Mouse (Mus musculus) hindbrain, embryonic 13.5 days (tissue): ENCODE data around the gene Rpl5. TPM values are rescaled to one million over a fixed set of nuclear protein-coding genes. Genes with fewer than 3 reads are reported as not detected.

Experiments
- ATAC-seq: fragments of 200-750 bp; cut with Nextera tagmentation; 2 replicates; pipeline ENCODE4 v1.8.0; 2017; ENCODE audit warnings: moderate TSS enrichment; ENCODE audit not compliant: low FRiP score
- H3K27ac ChIP-seq: fragments of 300-500 bp; sonication (generic); 2 replicates; pipeline ENCODE4 v1.5.1; 2015; ENCODE audit warnings: inconsistent platforms, mild to moderate bottlenecking, moderate library complexity
- H3K27me3 ChIP-seq: fragments of 300-500 bp; sonication (generic); 2 replicates; pipeline ENCODE4 v1.6.1; 2015; ENCODE audit warnings: mild to moderate bottlenecking, inconsistent platforms
- H3K36me3 ChIP-seq: fragments of 300-500 bp; sonication (generic); 2 replicates; pipeline ENCODE4 v1.6.1; 2015; ENCODE audit warnings: mild to moderate bottlenecking, inconsistent platforms
- H3K4me1 ChIP-seq: fragments of 300-500 bp; sonication (generic); replicated peaks from 2 replicates; pipeline ENCODE4 v1.6.1; 2015; ENCODE audit warnings: inconsistent platforms
- H3K4me2 ChIP-seq: fragments of 300-500 bp; sonication (generic); 2 replicates; pipeline ENCODE4 v1.6.1; 2015; ENCODE audit warnings: inconsistent platforms, mild to moderate bottlenecking, moderate library complexity
- H3K4me3 ChIP-seq: fragments of 300-500 bp; sonication (generic); 2 replicates; pipeline ENCODE4 v1.5.1; 2015; ENCODE audit warnings: mild to moderate bottlenecking, inconsistent platforms
- H3K9ac ChIP-seq: fragments of 300-500 bp; sonication (generic); 2 replicates; pipeline ENCODE4 v1.6.1; 2015; ENCODE audit warnings: mild to moderate bottlenecking, inconsistent platforms
- H3K9me3 ChIP-seq: fragments of 300-500 bp; sonication (generic); 2 replicates; pipeline ENCODE4 v1.6.1; 2016; ENCODE audit warnings: inconsistent platforms
- WGBS: fragments of 180-500 bp; shearing (Covaris S2); methylation state at CpG from one replicate; pipeline ENCODE4 v1.1.7; 2015; 5-methylcytosine and 5-hydroxymethylcytosine counted together
- polyA plus RNA-seq: library from polyadenylated mRNA; unstranded; fragments of >200 nt; fragmentation: Nextera tagmentation; extraction: Ambion mirVana; gene quantifications from 2 replicates; pipeline ENCODE4 v1.2.1, GENCODE M21; 2015

The Rpl5 gene
- 62.5 and 68.2 TPM in 2 replicates for polyA plus RNA-seq

DNA sequence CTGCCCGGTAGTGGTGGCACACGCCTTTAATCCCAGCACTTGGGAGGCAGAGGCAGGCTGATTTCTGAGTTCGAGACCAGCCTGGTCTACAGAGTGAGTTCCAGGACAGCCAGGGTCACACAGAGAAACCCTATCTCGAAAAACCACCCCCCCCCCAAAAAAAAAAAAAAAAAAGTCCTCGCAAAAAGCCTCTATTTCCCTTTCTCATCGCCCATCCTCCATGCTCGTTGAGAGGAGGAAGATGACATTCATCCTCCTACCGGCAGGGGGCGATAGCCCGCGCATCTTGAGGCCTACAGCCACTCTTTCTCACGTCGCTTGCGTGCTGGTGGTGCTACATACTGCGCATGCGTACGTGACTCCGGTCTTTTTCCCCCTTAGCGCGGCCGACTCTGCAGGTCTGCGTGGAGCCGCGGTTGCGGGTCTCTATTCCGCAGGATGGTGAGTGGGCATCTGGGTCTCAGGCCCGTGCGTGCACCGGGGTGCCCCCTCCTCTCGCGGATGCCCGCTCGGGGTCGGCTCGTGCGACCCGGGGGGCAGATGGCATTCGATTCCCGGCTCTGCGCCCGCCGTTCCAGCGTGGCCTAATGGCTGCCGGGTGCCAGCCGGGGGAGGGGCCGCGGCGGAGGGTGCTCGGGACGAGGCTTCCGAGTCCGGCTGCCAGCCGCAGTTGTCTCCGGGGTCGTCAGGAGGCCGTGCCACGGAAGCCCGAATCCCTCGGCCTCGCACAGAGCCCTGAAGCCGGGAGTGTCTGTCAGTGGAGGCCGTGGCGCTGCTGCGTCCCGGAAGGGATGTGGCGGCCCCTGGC is at the start of gene Rpl5:
Gene Rpl5 (plus strand): TSS at position 297 of the 808 bp plus-strand sequence.
- H3K36me3 ChIP-seq, result peaks cover 27% of the 10 kb centered on the region
- peak; percentile 97 for ATAC-seq
- 4% methylated on average over 66 of the region's 66 CpGs for WGBS
- peak within 1 kb of the TSS; percentile 91 for H3K27ac ChIP-seq
- H3K9ac ChIP-seq, result peak within 1 kb of the TSS; percentile 98
- peaks cover 17% of the 10 kb centered on the region for H3K4me1 ChIP-seq
- peak within 1 kb of the TSS; percentile 88 for H3K4me2 ChIP-seq
- no peaks in the 10 kb centered on the region for H3K27me3 ChIP-seq
- no peaks in the 10 kb centered on the region for H3K9me3 ChIP-seq
- H3K4me3 ChIP-seq, result peak within 1 kb of the TSS; percentile 97

DNA sequence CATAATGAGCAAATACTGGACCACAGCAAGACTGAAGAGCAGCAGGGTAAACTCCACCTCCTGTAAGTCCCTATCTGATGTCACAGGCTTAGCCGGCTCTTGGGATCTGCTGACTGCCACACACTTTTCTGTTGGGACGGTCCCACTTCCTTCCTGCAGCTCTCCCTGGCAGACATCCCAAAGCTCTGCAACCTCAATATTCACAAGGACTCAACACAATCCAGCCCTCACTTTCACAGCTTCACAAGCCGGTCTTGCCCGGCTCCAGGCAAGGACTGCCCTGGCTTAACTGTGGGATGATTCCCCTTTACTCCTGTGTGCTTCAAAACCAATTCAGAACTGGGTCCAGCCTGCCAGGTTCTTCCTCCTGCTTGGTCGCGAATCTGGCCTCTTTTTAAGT is 46.5 kb upstream of the Rpl5 start:
- Histone ChIP-seq H3K4me3 (no peak overlapping the region), H3K9me3 (peaks cover 5% of the 10 kb centered on the region; the same call in 1 of the 2 replicates), H3K36me3 (no peaks in the 10 kb centered on the region; the same call in 1 of the 2 replicates), H3K4me1 (0 out of 2 replicates have a peak, but pooled peaks cover 6% of the 10 kb centered on the region), H3K27me3 (no peaks in the 10 kb centered on the region), H3K9ac (no peak overlapping the region; the same call in 1 of the 2 replicates), H3K27ac (no peak overlapping the region), H3K4me2 (no peak overlapping the region)
- WGBS, result 43% methylated on average over 6 of the region's 6 CpGs
- no peak for ATAC-seq

- peaks cover 5% of the 10 kb centered on the region; the same call in 1 of the 2 replicates for H3K9me3 ChIP-seq
- 85% methylated on average over 3 of the region's 3 CpGs for WGBS
- no peak overlapping the region for H3K4me3 ChIP-seq
- no peaks in the 10 kb centered on the region for H3K27me3 ChIP-seq
- no peak for ATAC-seq
- H3K9ac ChIP-seq, result no peak overlapping the region
- H3K4me1 ChIP-seq, result 0 out of 2 replicates have a peak, but pooled peaks cover 6% of the 10 kb centered on the region
- no peak overlapping the region for H3K4me2 ChIP-seq
- no peaks in the 10 kb centered on the region; the same call in 1 of the 2 replicates for H3K36me3 ChIP-seq
- H3K27ac ChIP-seq, result no peak overlapping the region
Measured at GRCm38 (mm10) chr5:107854556-107854955, 45.7 kb upstream of the Rpl5 start.

DNA sequence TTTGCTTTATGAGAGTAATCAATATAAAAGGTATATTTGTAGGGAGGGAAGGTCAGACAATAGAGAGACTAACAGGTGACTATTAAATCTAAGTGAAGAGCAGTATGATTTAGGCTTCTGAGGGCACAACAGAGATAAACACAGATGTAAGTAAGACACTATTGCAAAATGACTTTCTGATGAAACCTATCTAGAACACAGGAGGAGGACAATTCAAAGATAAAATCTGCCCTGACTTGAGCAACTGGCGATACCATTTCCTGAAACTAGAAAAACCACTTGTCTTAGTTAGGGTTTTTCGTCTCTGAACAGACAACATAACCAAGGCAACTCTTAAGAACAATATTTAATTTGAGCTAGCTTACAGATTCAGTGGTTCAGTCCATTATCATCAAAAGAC is 44.8 kb upstream of the Rpl5 start:
- no peak for ATAC-seq
- 0 out of 2 replicates have a peak, but pooled peaks cover 6% of the 10 kb centered on the region for H3K4me1 ChIP-seq
- H3K9ac ChIP-seq, result no peak overlapping the region
- no peak overlapping the region for H3K4me2 ChIP-seq
- no peaks in the 10 kb centered on the region for H3K27me3 ChIP-seq
- no peaks in the 10 kb centered on the region for H3K9me3 ChIP-seq
- WGBS, result 89% methylated on average over 2 of the region's 2 CpGs
- H3K27ac ChIP-seq, result no peak overlapping the region
- H3K36me3 ChIP-seq, result no peaks in the 10 kb centered on the region
- no peak overlapping the region for H3K4me3 ChIP-seq

DNA sequence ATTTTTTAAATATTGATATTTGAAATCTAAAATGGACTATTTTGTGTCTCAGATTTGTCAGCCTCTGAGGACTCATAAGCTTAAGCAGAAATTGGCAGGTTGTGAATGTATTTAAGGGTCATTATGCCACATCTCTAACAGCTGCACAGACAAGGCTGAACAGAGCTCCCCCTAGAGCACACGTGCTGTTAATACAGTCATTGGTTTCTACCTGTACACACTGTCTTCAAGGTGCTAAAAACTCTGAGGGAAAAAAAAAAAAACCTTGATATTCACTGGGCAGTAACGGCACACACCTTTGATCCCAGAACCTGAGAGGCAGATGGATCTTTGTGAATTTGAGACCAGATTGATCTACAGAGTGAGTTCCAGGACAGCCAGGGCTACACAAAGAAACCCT is 41.3 kb upstream of the Rpl5 start:
- Histone ChIP-seq H3K27me3 (no peaks in the 10 kb centered on the region), H3K4me1 (0 out of 2 replicates have a peak, but pooled peaks cover 2% of the 10 kb centered on the region), H3K9ac (no peak overlapping the region), H3K27ac (no peak overlapping the region), H3K4me3 (no peak overlapping the region), H3K9me3 (no peaks in the 10 kb centered on the region), H3K36me3 (no peaks in the 10 kb centered on the region), H3K4me2 (no peak overlapping the region)
- WGBS, result 45% methylated on average over 2 of the region's 2 CpGs
- no peak for ATAC-seq

- WGBS, result 94% methylated on average over 3 of the region's 3 CpGs
- ATAC-seq, result no peak
- no peak overlapping the region for H3K4me2 ChIP-seq
Measured at GRCm38 (mm10) chr5:107863971-107864370, 36.3 kb upstream of the Rpl5 start.

DNA sequence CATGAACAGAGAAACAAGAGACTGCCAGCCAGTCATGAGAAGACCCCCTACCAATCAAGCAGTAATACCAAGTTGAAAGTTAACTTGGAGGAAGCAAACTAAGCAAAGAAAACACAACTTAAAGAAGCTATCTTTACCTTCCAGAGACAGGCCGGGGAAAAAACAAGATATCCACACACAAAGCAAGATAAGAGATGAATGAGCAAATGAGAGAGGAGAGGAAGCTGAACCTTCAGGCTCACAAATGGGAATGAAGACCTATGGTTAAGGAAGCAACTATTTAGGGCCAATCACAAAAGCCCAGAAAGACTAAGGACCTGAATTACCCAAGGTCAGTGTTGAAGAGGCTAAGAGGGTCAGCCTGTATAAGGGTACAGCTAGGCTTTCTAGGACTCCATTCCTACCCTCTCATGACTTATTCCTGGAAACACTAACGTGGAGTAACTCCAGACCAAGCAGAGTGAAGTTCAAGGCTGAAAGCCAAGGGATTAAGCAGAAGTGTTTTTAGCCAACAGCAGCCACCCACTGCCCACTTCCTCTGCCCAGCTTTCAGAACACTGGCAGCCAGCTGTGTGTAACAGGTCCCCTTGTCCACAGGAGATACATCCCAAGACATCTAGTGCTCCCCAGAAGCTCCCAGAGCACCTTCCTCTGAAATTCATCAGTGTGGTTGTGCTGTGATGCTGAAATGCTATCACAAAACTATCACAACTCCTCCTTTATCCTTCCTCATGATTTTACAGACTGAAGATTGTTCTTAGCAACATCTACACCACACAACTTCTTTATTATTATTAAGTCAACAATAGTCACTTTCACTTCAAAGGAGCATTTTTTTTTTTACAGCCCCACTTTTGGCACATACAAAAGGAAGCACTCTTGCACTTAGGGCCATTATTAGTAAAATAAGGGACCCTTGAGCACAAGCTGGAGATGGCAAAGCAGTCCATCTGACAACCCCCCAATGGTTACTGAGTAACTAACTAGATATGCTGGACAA is 33.9 kb upstream of the Rpl5 start:
- no peak overlapping the region for H3K27ac ChIP-seq
- no peaks in the 10 kb centered on the region for H3K36me3 ChIP-seq
- ATAC-seq, result no peak
- H3K9ac ChIP-seq, result no peak overlapping the region
- H3K4me2 ChIP-seq, result no peak overlapping the region
- WGBS, result 72% methylated on average over 2 of the region's 2 CpGs
- H3K9me3 ChIP-seq, result no peaks in the 10 kb centered on the region
- no peak overlapping the region for H3K4me3 ChIP-seq
- H3K4me1 ChIP-seq, result peaks cover 11% of the 10 kb centered on the region
- H3K27me3 ChIP-seq, result no peaks in the 10 kb centered on the region

More at GRCm38 (mm10) chr5:107863971-107864370, 36.3 kb upstream of the Rpl5 start:
- Histone ChIP-seq H3K27me3 (no peaks in the 10 kb centered on the region), H3K27ac (no peak overlapping the region), H3K4me3 (no peak overlapping the region), H3K9me3 (no peaks in the 10 kb centered on the region), H3K36me3 (no peaks in the 10 kb centered on the region), H3K4me1 (peaks cover 11% of the 10 kb centered on the region), H3K9ac (no peak overlapping the region)

- no peaks in the 10 kb centered on the region for H3K9me3 ChIP-seq
- H3K4me3 ChIP-seq, result peak overlapping the region; percentile 85
- H3K27me3 ChIP-seq, result no peaks in the 10 kb centered on the region
- peak overlapping the region; percentile 66 for H3K4me2 ChIP-seq
- 1% methylated on average over 66 of the region's 82 CpGs for WGBS
- peaks cover 11% of the 10 kb centered on the region for H3K4me1 ChIP-seq
- H3K27ac ChIP-seq, result peak overlapping the region; percentile 96
- H3K36me3 ChIP-seq, result no peaks in the 10 kb centered on the region
- peak; percentile 81 for ATAC-seq
- peak overlapping the region; percentile 88 for H3K9ac ChIP-seq
Measured at GRCm38 (mm10) chr5:107867970-107868904, 32.1 kb upstream of the Rpl5 start.

DNA sequence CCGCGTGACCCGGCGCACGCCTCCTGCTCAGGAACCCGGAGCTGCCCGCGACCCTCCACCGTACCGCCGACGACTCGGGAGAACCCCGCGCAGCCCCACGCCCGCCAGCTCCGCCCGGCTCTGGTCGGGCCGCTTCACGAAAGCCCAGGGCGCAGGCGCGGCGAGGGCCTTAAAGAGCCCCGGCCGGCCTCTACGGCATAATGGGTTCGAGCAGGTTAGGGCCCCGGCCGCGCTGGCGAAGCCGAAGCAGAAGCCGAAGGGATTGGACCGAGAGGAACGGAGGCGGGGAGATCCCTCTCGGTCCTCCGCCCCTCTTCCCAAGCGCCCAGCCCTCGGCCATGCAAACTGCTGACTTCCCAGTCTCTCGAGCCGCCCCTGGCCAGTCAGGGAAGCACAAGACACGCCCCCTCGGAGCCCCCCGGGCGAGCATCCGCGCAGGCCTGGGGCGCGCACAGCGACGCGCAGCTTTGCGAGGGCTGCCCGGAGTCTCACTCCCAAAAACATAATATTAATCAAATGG is 31.3 kb upstream of the Rpl5 start:
- H3K9ac ChIP-seq, result peak overlapping the region; percentile 88
- H3K4me1 ChIP-seq, result peaks cover 11% of the 10 kb centered on the region
- H3K27ac ChIP-seq, result peak overlapping the region; percentile 96
- no peaks in the 10 kb centered on the region for H3K27me3 ChIP-seq
- H3K4me3 ChIP-seq, result peak overlapping the region; percentile 85
- no peaks in the 10 kb centered on the region for H3K36me3 ChIP-seq
- H3K4me2 ChIP-seq, result peak overlapping the region; percentile 66
- H3K9me3 ChIP-seq, result no peaks in the 10 kb centered on the region
- ATAC-seq, result peak; percentile 98
- WGBS, result under 1% methylated on average over 58 of the region's 58 CpGs

DNA sequence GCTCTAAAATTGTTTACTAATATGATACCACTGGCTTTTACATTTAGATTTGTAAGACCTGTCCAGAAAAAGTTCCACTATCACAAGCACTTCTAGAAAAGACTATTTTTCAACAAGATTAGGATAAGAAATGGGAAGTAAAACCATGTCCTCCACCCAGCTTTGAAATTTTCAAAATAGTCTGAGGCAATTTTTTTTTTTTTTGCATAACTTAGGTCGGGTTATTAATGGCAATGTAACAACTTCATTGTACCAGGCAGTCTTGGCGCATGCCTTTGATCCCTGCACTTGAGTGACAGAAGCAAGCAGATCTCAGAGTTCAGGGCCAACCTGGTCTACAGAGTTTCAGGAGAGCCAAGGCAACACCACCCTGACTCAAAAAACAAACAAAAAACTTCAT is 30.6 kb upstream of the Rpl5 start:
- whole genome bisulfite sequencing, result 44% methylated on average over 2 of the region's 2 CpGs
- Histone ChIP-seq H3K4me3 (no peak overlapping the region), H3K36me3 (no peaks in the 10 kb centered on the region), H3K9ac (no peak overlapping the region), H3K9me3 (no peaks in the 10 kb centered on the region), H3K27ac (no peak overlapping the region), H3K4me2 (no peak overlapping the region), H3K4me1 (peaks cover 11% of the 10 kb centered on the region), H3K27me3 (no peaks in the 10 kb centered on the region)
- ATAC-seq, result no peak

GRCm38 (mm10) chr5:107873330-107873729 is 27.0 kb upstream of the Rpl5 start:
- Histone ChIP-seq H3K9ac (no peak overlapping the region), H3K4me2 (no peak overlapping the region), H3K27ac (no peak overlapping the region), H3K36me3 (no peaks in the 10 kb centered on the region), H3K27me3 (no peaks in the 10 kb centered on the region), H3K4me1 (no peaks in the 10 kb centered on the region), H3K4me3 (no peak overlapping the region), H3K9me3 (no peaks in the 10 kb centered on the region)
- ATAC-seq, result no peak
- 88% methylated on average over 6 of the region's 6 CpGs for WGBS
